Mouse (Mus musculus) testis, adult 2 months (tissue): ENCODE results near the gene Mxra7. TPM values are rescaled to one million over a fixed set of nuclear protein-coding genes. Genes with fewer than 3 reads are reported as not detected.

Experiments
- H3K27ac ChIP-seq: fragments of 200-500 bp; 2 replicates; pipeline ENCODE4 v1.5.1; 2012; ENCODE audit warnings: low read depth, low read length; ENCODE audit not compliant: control insufficient read depth, insufficient read depth
- H3K27me3 ChIP-seq: fragments of 200-500 bp; 2 replicates; pipeline ENCODE4 v1.6.1; 2012; ENCODE audit warnings: mild to moderate bottlenecking, low read length, moderate library complexity; ENCODE audit not compliant: control insufficient read depth, insufficient read depth
- H3K36me3 ChIP-seq: fragments of 200-500 bp; 2 replicates; pipeline ENCODE4 v1.6.1; 2012; ENCODE audit warnings: mild to moderate bottlenecking, low read length; ENCODE audit not compliant: control insufficient read depth, insufficient read depth
- H3K4me1 ChIP-seq: fragments of 200-500 bp; 2 replicates; pipeline ENCODE4 v1.6.1; 2012; ENCODE audit warnings: low read length; ENCODE audit not compliant: control insufficient read depth, insufficient read depth
- H3K4me3 ChIP-seq: fragments of 200-500 bp; 2 replicates; pipeline ENCODE4 v1.5.1; 2012; ENCODE audit warnings: low read depth, mild to moderate bottlenecking, low read length, moderate library complexity, mixed read lengths; ENCODE audit not compliant: control insufficient read depth
- CTCF ChIP-seq: fragments of 200-500 bp; IDR thresholded peaks from 2 replicates; pipeline ENCODE4 v1.5.1; 2012; ENCODE audit warnings: low read depth, mild to moderate bottlenecking, inconsistent platforms, low read length, moderate library complexity; ENCODE audit not compliant: control insufficient read depth, insufficient read depth, insufficient replicate concordance
- POLR2A ChIP-seq: fragments of 200-500 bp; IDR thresholded peaks from 2 replicates; pipeline ENCODE4 v1.6.1; 2012; ENCODE audit warnings: low read depth, mild to moderate bottlenecking, inconsistent platforms, low read length, moderate library complexity; ENCODE audit not compliant: control insufficient read depth
- polyA plus RNA-seq: library from polyadenylated mRNA; depleted of rRNA; stranded (reverse); fragments of >200 nt; gene quantifications from 2 replicates; pipeline ENCODE4 v1.2.3, GENCODE M21; 2012

Mxra7 gene
- polyA plus RNA-seq, 1 experiment, result 8.2 TPM

GRCm38 (mm10) chr11:116847187-116848085 is 19.6 kb upstream of the Mxra7 start:
- Histone ChIP-seq H3K4me1 (peaks cover 3% of the 10 kb centered on the region), H3K4me3 (no peak overlapping the region), H3K27ac (no peak overlapping the region), H3K27me3 (no peaks in the 10 kb centered on the region), H3K36me3 (peaks cover 4% of the 10 kb centered on the region)
- TF ChIP-seq POLR2A, result no peak
- TF ChIP-seq CTCF, result no peak

- TF ChIP-seq CTCF (no peak), POLR2A (no peak)
- peaks cover 5% of the 10 kb centered on the region for H3K36me3 ChIP-seq
These were observed 18.8 kb upstream of the Mxra7 start for GRCm38 (mm10) chr11:116846593-116847181.

GRCm38 (mm10) chr11:116843261-116844233 is 15.7 kb upstream of the Mxra7 start, which contains the start of the genes Mettl23 and Jmjd6:
Gene Mettl23 (plus strand): TSS chr11:116843278.
Gene Jmjd6 (minus strand): TSS chr11:116843449.
- H3K27me3 ChIP-seq, result no peaks in the 10 kb centered on the region
- H3K27ac ChIP-seq, result peak within 1 kb of the TSS; percentile 96
- H3K4me3 ChIP-seq, result peak within 1 kb of the TSS; percentile 92
- TF ChIP-seq CTCF (no peak), POLR2A (peak; percentile 94)
- peaks cover 8% of the 10 kb centered on the region for H3K36me3 ChIP-seq
- peaks cover 7% of the 10 kb centered on the region for H3K4me1 ChIP-seq

More at GRCm38 (mm10) chr11:116846593-116847181, 18.8 kb upstream of the Mxra7 start:
- no peak overlapping the region for H3K4me3 ChIP-seq
- H3K27ac ChIP-seq, result no peak overlapping the region
- no peaks in the 10 kb centered on the region for H3K27me3 ChIP-seq
- peaks cover 6% of the 10 kb centered on the region for H3K4me1 ChIP-seq

- TF ChIP-seq CTCF (no peak), POLR2A (no peak; the same call in 1 of the 2 replicates)
- Histone ChIP-seq H3K27ac (peak overlapping the region; percentile 96), H3K4me3 (peak overlapping the region; percentile 92), H3K27me3 (no peaks in the 10 kb centered on the region), H3K4me1 (peaks cover 7% of the 10 kb centered on the region), H3K36me3 (peaks cover 8% of the 10 kb centered on the region)
These were observed 14.8 kb upstream of the Mxra7 start for GRCm38 (mm10) chr11:116842531-116843260.

- H3K4me1 ChIP-seq, result peaks cover 7% of the 10 kb centered on the region
- no peaks in the 10 kb centered on the region for H3K27me3 ChIP-seq
- no peak for TF ChIP-seq POLR2A
- no peak for TF ChIP-seq CTCF
- H3K36me3 ChIP-seq, result peaks cover 10% of the 10 kb centered on the region
- H3K4me3 ChIP-seq, result peak overlapping the region; percentile 52
- no peak overlapping the region for H3K27ac ChIP-seq
These were observed 12.9 kb upstream of the Mxra7 start for GRCm38 (mm10) chr11:116840748-116841147.

GRCm38 (mm10) chr11:116839601-116840000 is 11.8 kb upstream of the Mxra7 start:
- H3K27me3 ChIP-seq, result no peaks in the 10 kb centered on the region
- peaks cover 7% of the 10 kb centered on the region for H3K4me1 ChIP-seq
- 0 out of 2 replicates have a peak overlapping the region, but pooled peaks have one; percentile 20 for H3K4me3 ChIP-seq
- H3K36me3 ChIP-seq, result peaks cover 10% of the 10 kb centered on the region
- H3K27ac ChIP-seq, result peak overlapping the region; percentile 38
- TF ChIP-seq POLR2A, result no peak; the same call in 1 of the 2 replicates
